ENCODE assay signal across 8 mouse cellular contexts in genomic region chr1:34236254-34236723, GRCm38 (mm10).
A peak's percentile ranks its signal among the peaks of the same experiment; 100 is the strongest.
DNase-seq lines count a peak whose midpoint lies in the region; ATAC-seq lines count a peak whose summit lies in the region.

No protein-coding gene starts in this region.

- no peaks in the 10 kb centered on the region for H3K9me3 ChIP-seq in liver, embryonic 13.5 days (replicated peaks)

- 0 out of 2 replicates have a peak, but pooled peaks cover 3% of the 10 kb centered on the region for H3K27me3 ChIP-seq in liver, embryonic 13.5 days

- peak overlapping the region; percentile 59 for H3K4me3 ChIP-seq in liver, embryonic 13.5 days (replicated peaks)

- H3K9ac ChIP-seq in liver, embryonic 13.5 days = peak overlapping the region; percentile 66

- no peaks in the 10 kb centered on the region for H3K36me3 ChIP-seq in liver, embryonic 13.5 days

- H3K4me2 ChIP-seq in liver, embryonic 13.5 days = peak overlapping the region; percentile 71

- peak; percentile 49 for DNase-seq in right cerebral cortex, postnatal 10 days (ENCODE audit: low spot score in 2 of 2)
- no peak for DNase-seq in right cerebral cortex, postnatal 36 days (ENCODE audit: low spot score in 2 of 2)
- peak; percentile 27 to 28 for DNase-seq in cerebellum, postnatal 36 days
- peak; percentile 63 for DNase-seq in gastrocnemius, postnatal 25 days
- peak; percentile 18 for DNase-seq in hindlimb bud, embryonic 11.5 days (ENCODE audit: extremely low spot score, low read depth, low spot score)
- DNase-seq in liver, embryonic 13.5 days = peak; percentile 40
- DNase-seq in naive thymus-derived CD4-positive, alpha-beta T cell, adult 2 months (ENCODE audit: low read depth) = peak; percentile 8
- DNase-seq in thymus, postnatal 0 days (ENCODE audit: low spot score) = peak; percentile 7

- peaks cover 28% of the 10 kb centered on the region for H3K4me1 ChIP-seq in liver, embryonic 13.5 days (replicated peaks)

- peak; percentile 94 for ATAC-seq in liver, embryonic 13.5 days (ENCODE audit: low read depth)

- H3K27ac ChIP-seq in liver, embryonic 13.5 days = no peak overlapping the region

- 2% methylated on average over 28 of the region's 28 CpGs for WGBS in liver, embryonic 13.5 days (ENCODE audit: insufficient replicate concordance)

Comparison
In these comparisons a context has a peak if more than half of its experiments do, and no peak if none do; other contexts are left out.
1. DNase-seq: peak in right cerebral cortex, postnatal 10 days (2 of 2), cerebellum, postnatal 36 days (2 of 2), gastrocnemius, postnatal 25 days (single experiment), hindlimb bud, embryonic 11.5 days (single experiment), liver, embryonic 13.5 days (single experiment), naive thymus-derived CD4-positive, alpha-beta T cell, adult 2 months (single experiment) and thymus, postnatal 0 days (single experiment); none in right cerebral cortex, postnatal 36 days (0 of 2).